Mouse (Mus musculus) megakaryocyte-erythroid progenitor cell, adult 5 weeks (primary cell): ENCODE measurements around the gene Cntd1. TPM values are rescaled to one million over a fixed set of nuclear protein-coding genes. Genes with fewer than 3 reads are reported as not detected.

Experiments
- polyA plus RNA-seq: library from polyadenylated mRNA; stranded (reverse); fragments of >175 nt; gene quantifications from 2 replicates; pipeline ENCODE4 v1.2.3, GENCODE M21; 2012

Gene Cntd1
- polyA plus RNA-seq = 0.18 and 0.28 TPM in 2 replicates

GRCm38 (mm10) chr11:101278223-101279192, at the start of gene Cntd1, which contains the start of gene Coa3:
Gene Cntd1, plus strand, starts transcription at chr11:101279012.
Gene Coa3, minus strand, starts transcription at chr11:101279114.

GRCm38 (mm10) chr11:101245855-101246701, 32.7 kb upstream of the Cntd1 start, which contains the start of gene Ramp2:
Gene Ramp2, plus strand, starts transcription at chr11:101246028.

GRCm38 (mm10) chr11:101253613-101254389, 25.0 kb upstream of the Cntd1 start, which contains the start of gene Vps25:
Gene Vps25, plus strand, starts transcription at chr11:101253707.

GRCm38 (mm10) chr11:101259948-101260825, 18.6 kb upstream of the Cntd1 start, which contains the start of gene Wnk4:
Gene Wnk4, plus strand, starts transcription at chr11:101260567.

GRCm38 (mm10) chr11:101302004-101302798, 23.4 kb downstream of the Cntd1 start, which contains the start of gene Becn1:
Gene Becn1, minus strand, starts transcription at chr11:101302286.

GRCm38 (mm10) chr11:101315665-101316500, 37.1 kb downstream of the Cntd1 start, which contains the start of gene Psme3:
Gene Psme3, plus strand, starts transcription at chr11:101316213.

GRCm38 (mm10) chr11:101324763-101325162, 46.0 kb downstream of the Cntd1 start, which contains the start of gene Aoc2:
Gene Aoc2, plus strand, starts transcription at chr11:101325063.

GRCm38 (mm10) chr11:101330371-101330924, 51.6 kb downstream of the Cntd1 start, which contains the start of gene Aoc3:
Gene Aoc3, plus strand, starts transcription at chr11:101330605.

Other genes with a start within 250 kb of the Cntd1 start
- 10.9 and 18.8 TPM in 2 replicates for gene Naglu, start 209.0 kb upstream of the Cntd1 start, polyA plus RNA-seq
- 14.7 and 25.8 TPM in 2 replicates for gene Hsd17b1, start 200.6 kb upstream of the Cntd1 start, polyA plus RNA-seq
- gene Coasy, start 196.4 kb upstream of the Cntd1 start, polyA plus RNA-seq = 28.1 and 33.5 TPM in 2 replicates
- gene Mlx, start 191.7 kb upstream of the Cntd1 start, polyA plus RNA-seq = 25.5 and 26.1 TPM in 2 replicates
- gene Psmc3ip, start 183.6 kb upstream of the Cntd1 start, polyA plus RNA-seq = 31.9 and 37.0 TPM in 2 replicates
- gene Retreg3, start 159.1 kb upstream of the Cntd1 start, polyA plus RNA-seq = 10.3 and 11.6 TPM in 2 replicates
- gene Tubg1, start 159.1 kb upstream of the Cntd1 start, polyA plus RNA-seq = 65.7 and 69.7 TPM in 2 replicates
- 0.12 TPM in 1 of 2 replicates, not detected in the other for gene Tubg2, start 123.1 kb upstream of the Cntd1 start, polyA plus RNA-seq
- 1.3 and 1.7 TPM in 2 replicates for gene Cntnap1, start 108.5 kb upstream of the Cntd1 start, polyA plus RNA-seq
- gene Plekhh3, start 107.7 kb upstream of the Cntd1 start, polyA plus RNA-seq = 1.7 and 2.8 TPM in 2 replicates
- 0.12 and 0.25 TPM in 2 replicates for gene Ccr10, start 103.6 kb upstream of the Cntd1 start, polyA plus RNA-seq
- 4.0 and 4.4 TPM in 2 replicates for gene Ezh1, start 52.5 kb upstream of the Cntd1 start, polyA plus RNA-seq
- 0.44 TPM in 1 of 2 replicates, not detected in the other for gene Ramp2, start 33.0 kb upstream of the Cntd1 start, polyA plus RNA-seq
- 95.7 and 108 TPM in 2 replicates for gene Vps25, start 25.3 kb upstream of the Cntd1 start, polyA plus RNA-seq
- gene Wnk4, start 18.4 kb upstream of the Cntd1 start, polyA plus RNA-seq = 0.48 and 1.5 TPM in 2 replicates
- gene Coa3, start 102 bp downstream of the Cntd1 start, polyA plus RNA-seq = 27.4 and 27.5 TPM in 2 replicates
- 116 and 157 TPM in 2 replicates for gene Becn1, start 23.3 kb downstream of the Cntd1 start, polyA plus RNA-seq
- 57.6 and 67.2 TPM in 2 replicates for gene Psme3, start 37.2 kb downstream of the Cntd1 start, polyA plus RNA-seq
- gene Aoc2, start 46.1 kb downstream of the Cntd1 start, polyA plus RNA-seq = 3.4 and 5.3 TPM in 2 replicates
- gene Aoc3, start 51.6 kb downstream of the Cntd1 start, polyA plus RNA-seq = 0.09 TPM in 1 of 2 replicates, not detected in the other
- not detected in 2 replicates for gene G6pc, start 88.5 kb downstream of the Cntd1 start, polyA plus RNA-seq
- gene Aarsd1, start 138.6 kb downstream of the Cntd1 start, polyA plus RNA-seq = 67.2 and 86.7 TPM in 2 replicates
- 1.2 and 1.4 TPM in 2 replicates for gene Gm27029, start 145.8 kb downstream of the Cntd1 start, polyA plus RNA-seq
- gene Rundc1, start 146.1 kb downstream of the Cntd1 start, polyA plus RNA-seq = 5.6 and 7.3 TPM in 2 replicates
- gene Ptges3l, start 146.3 kb downstream of the Cntd1 start, polyA plus RNA-seq = 0.53 and 1.1 TPM in 2 replicates
- 714 and 821 TPM in 2 replicates for gene Rpl27, start 163.3 kb downstream of the Cntd1 start, polyA plus RNA-seq
- gene Ifi35, start 169.4 kb downstream of the Cntd1 start, polyA plus RNA-seq = 20.0 and 23.7 TPM in 2 replicates
- 7.8 and 12.1 TPM in 2 replicates for gene Rnd2, start 186.0 kb downstream of the Cntd1 start, polyA plus RNA-seq
- gene Vat1, start 187.2 kb downstream of the Cntd1 start, polyA plus RNA-seq = 200 and 226 TPM in 2 replicates